ENCODE assay signal across 23 mouse cellular contexts in genomic region chr10:69538236-69538635, GRCm38 (mm10).
DNase-seq lines count a peak whose midpoint lies in the region; ATAC-seq lines count a peak whose summit lies in the region.
"Had no signal": no experiment of that assay in that cellular context is flagged by ENCODE, and none has a peak within 500 bp of the region (broad histone marks: within the 10 kb centered on the region; RNA-seq: fewer than 3 reads in every experiment).

No protein-coding gene starts in this region.

- DNase-seq in midbrain, embryonic 11.5 days (ENCODE audit: low spot score, missing footprints) = no peak
- no peak for DNase-seq in kidney, adult 8-10 months
- DNase-seq: adrenal gland, postnatal 10 days; cerebellum, adult 2 months; cerebellum, postnatal 25 days; gastrocnemius, postnatal 36 days; heart, postnatal 4 days; kidney, postnatal 25 days; lung, adult 18-20 months; lung, postnatal 10 days; thymus, adult 18-20 months; thymus, postnatal 36 days had no signal

- WGBS in forebrain, embryonic 13.5 days = 88% methylated on average over 2 of the region's 2 CpGs
- WGBS in forebrain, embryonic 12.5 days = 86% methylated on average over 2 of the region's 2 CpGs
- 91% methylated on average over 2 of the region's 2 CpGs for WGBS in midbrain, embryonic 13.5 days
- WGBS in midbrain, embryonic 11.5 days = 88% methylated on average over 2 of the region's 2 CpGs
- 85% methylated on average over 2 of the region's 2 CpGs for WGBS in midbrain, embryonic 15.5 days

- no peaks in the 10 kb centered on the region for H3K27me3 ChIP-seq in forebrain, embryonic 13.5 days
- no peaks in the 10 kb centered on the region for H3K27me3 ChIP-seq in forebrain, embryonic 12.5 days
- no peaks in the 10 kb centered on the region for H3K27me3 ChIP-seq in midbrain, embryonic 13.5 days
- H3K27me3 ChIP-seq in midbrain, embryonic 11.5 days (ENCODE audit: control insufficient read depth, insufficient read depth, low read length) = no peaks in the 10 kb centered on the region
- H3K27me3 ChIP-seq in midbrain, embryonic 15.5 days (replicated peaks) = no peaks in the 10 kb centered on the region
- H3K27me3 ChIP-seq: embryonic facial prominence, embryonic 12.5 days; intestine, embryonic 15.5 days; limb, embryonic 13.5 days; liver, embryonic 12.5 days had no signal

- no peak overlapping the region for H3K4me3 ChIP-seq in forebrain, embryonic 13.5 days
- H3K4me3 ChIP-seq in forebrain, embryonic 12.5 days (replicated peaks) = no peak overlapping the region
- H3K4me3 ChIP-seq in midbrain, embryonic 13.5 days (replicated peaks) = peak overlapping the region; percentile 60; the same call in 1 of the 2 replicates
- H3K4me3 ChIP-seq in midbrain, embryonic 11.5 days (ENCODE audit: low read depth, low read length) = no peak overlapping the region
- no peak overlapping the region for H3K4me3 ChIP-seq in midbrain, embryonic 15.5 days
- H3K4me3 ChIP-seq: embryonic facial prominence, embryonic 12.5 days; heart, embryonic 10.5 days; intestine, embryonic 15.5 days; limb, embryonic 13.5 days; liver, embryonic 12.5 days had no signal

- ATAC-seq in forebrain, embryonic 13.5 days = no peak
- no peak for ATAC-seq in forebrain, embryonic 12.5 days (ENCODE audit: low FRiP score)
- ATAC-seq in midbrain, embryonic 13.5 days = no peak
- ATAC-seq in midbrain, embryonic 11.5 days (ENCODE audit: low FRiP score) = no peak
- no peak for ATAC-seq in midbrain, embryonic 15.5 days (replicated peaks)
- no peak for ATAC-seq in megakaryocyte progenitor cell, adult 5-6 weeks (replicated peaks; ENCODE audit: poor library complexity)
- ATAC-seq: activated CD4-positive, CD25-positive, alpha-beta regulatory T cell, adult 4 months; intestine, embryonic 15.5 days; liver, embryonic 12.5 days had no signal

- H3K9me3 ChIP-seq in forebrain, embryonic 13.5 days (replicated peaks) = no peaks in the 10 kb centered on the region
- no peaks in the 10 kb centered on the region for H3K9me3 ChIP-seq in forebrain, embryonic 12.5 days
- H3K9me3 ChIP-seq in midbrain, embryonic 13.5 days = no peaks in the 10 kb centered on the region
- no peaks in the 10 kb centered on the region for H3K9me3 ChIP-seq in midbrain, embryonic 11.5 days (ENCODE audit: control insufficient read depth, low read length)
- H3K9me3 ChIP-seq in midbrain, embryonic 15.5 days = no peaks in the 10 kb centered on the region
- H3K9me3 ChIP-seq: embryonic facial prominence, embryonic 12.5 days; heart, embryonic 10.5 days; intestine, embryonic 15.5 days; limb, embryonic 13.5 days; liver, embryonic 12.5 days had no signal

- H3K9ac ChIP-seq in forebrain, embryonic 13.5 days = no peak overlapping the region
- no peak overlapping the region for H3K9ac ChIP-seq in forebrain, embryonic 12.5 days
- H3K9ac ChIP-seq in midbrain, embryonic 13.5 days (replicated peaks) = no peak overlapping the region
- no peak overlapping the region for H3K9ac ChIP-seq in midbrain, embryonic 11.5 days (ENCODE audit: low read length)
- H3K9ac ChIP-seq in midbrain, embryonic 15.5 days = no peak overlapping the region
- H3K9ac ChIP-seq: embryonic facial prominence, embryonic 12.5 days; intestine, embryonic 15.5 days; limb, embryonic 13.5 days; liver, embryonic 12.5 days had no signal

- peaks cover 35% of the 10 kb centered on the region for H3K4me1 ChIP-seq in forebrain, embryonic 13.5 days
- peaks cover 27% of the 10 kb centered on the region for H3K4me1 ChIP-seq in forebrain, embryonic 12.5 days
- peaks cover 27% of the 10 kb centered on the region for H3K4me1 ChIP-seq in midbrain, embryonic 13.5 days (replicated peaks)
- no peaks in the 10 kb centered on the region for H3K4me1 ChIP-seq in midbrain, embryonic 11.5 days (ENCODE audit: control insufficient read depth, insufficient read depth, low read length)
- peaks cover 29% of the 10 kb centered on the region for H3K4me1 ChIP-seq in midbrain, embryonic 15.5 days
- H3K4me1 ChIP-seq: intestine, embryonic 15.5 days; liver, embryonic 12.5 days had no signal

- H3K27ac ChIP-seq in forebrain, embryonic 13.5 days = no peak overlapping the region
- no peak overlapping the region for H3K27ac ChIP-seq in forebrain, embryonic 12.5 days
- H3K27ac ChIP-seq in midbrain, embryonic 13.5 days = no peak overlapping the region
- no peak overlapping the region for H3K27ac ChIP-seq in midbrain, embryonic 11.5 days (ENCODE audit: low read depth, low read length)
- no peak overlapping the region for H3K27ac ChIP-seq in midbrain, embryonic 15.5 days
- H3K27ac ChIP-seq: embryonic facial prominence, embryonic 12.5 days; heart, embryonic 10.5 days; intestine, embryonic 15.5 days; limb, embryonic 13.5 days; liver, embryonic 12.5 days had no signal

- peaks cover 4% of the 10 kb centered on the region; the same call in 1 of the 2 replicates for H3K36me3 ChIP-seq in forebrain, embryonic 13.5 days (ENCODE audit: poor library complexity, severe bottlenecking)
- no peaks in the 10 kb centered on the region for H3K36me3 ChIP-seq in forebrain, embryonic 12.5 days (replicated peaks)
- no peaks in the 10 kb centered on the region; the same call in 1 of the 2 replicates for H3K36me3 ChIP-seq in midbrain, embryonic 13.5 days
- no peaks in the 10 kb centered on the region for H3K36me3 ChIP-seq in midbrain, embryonic 11.5 days (ENCODE audit: control insufficient read depth, insufficient read depth, low read length)
- H3K36me3 ChIP-seq in midbrain, embryonic 15.5 days (replicated peaks) = no peaks in the 10 kb centered on the region
- H3K36me3 ChIP-seq: embryonic facial prominence, embryonic 12.5 days; intestine, embryonic 15.5 days; limb, embryonic 13.5 days; liver, embryonic 12.5 days had no signal

- H3K4me2 ChIP-seq in forebrain, embryonic 13.5 days = peak overlapping the region; percentile 68
- H3K4me2 ChIP-seq in forebrain, embryonic 12.5 days = no peak overlapping the region
- H3K4me2 ChIP-seq in midbrain, embryonic 13.5 days (replicated peaks) = peak overlapping the region; percentile 70
- no peak overlapping the region for H3K4me2 ChIP-seq in midbrain, embryonic 11.5 days
- peak overlapping the region; percentile 66 for H3K4me2 ChIP-seq in midbrain, embryonic 15.5 days
- H3K4me2 ChIP-seq: embryonic facial prominence, embryonic 12.5 days; intestine, embryonic 15.5 days; limb, embryonic 13.5 days; liver, embryonic 12.5 days had no signal

Comparison
In these comparisons a context has a peak if more than half of its experiments do, and no peak if none do; other contexts are left out.
1. H3K4me2 ChIP-seq: peak in forebrain, embryonic 13.5 days (single experiment), midbrain, embryonic 13.5 days (single experiment) and midbrain, embryonic 15.5 days (single experiment); none in forebrain, embryonic 12.5 days (single experiment) and midbrain, embryonic 11.5 days (single experiment).